Mouse (Mus musculus) midbrain, embryonic 12.5 days (tissue): Measurements from ENCODE around the gene Mettl21c. TPM values are rescaled to one million over a fixed set of nuclear protein-coding genes. Genes with fewer than 3 reads are reported as not detected.
"Not testable (repeated sequence)": the region's sequence is repeated elsewhere in the genome, so short reads cannot be mapped to it uniquely, and the experiment has no call there.

Experiments used
- ATAC-seq: fragments of 200-750 bp; cut with Nextera tagmentation; 2 replicates; pipeline ENCODE4 v1.8.0; 2017; ENCODE audit warnings: low read depth, moderate TSS enrichment, moderate library complexity; ENCODE audit not compliant: low FRiP score
- H3K27ac ChIP-seq: fragments of 300-500 bp; sonication (generic); replicated peaks from 2 replicates; pipeline ENCODE4 v1.5.1; 2016; ENCODE audit warnings: mild to moderate bottlenecking
- H3K27me3 ChIP-seq: fragments of 300-500 bp; sonication (generic); 2 replicates; pipeline ENCODE4 v1.6.1; 2016; ENCODE audit warnings: mild to moderate bottlenecking
- H3K36me3 ChIP-seq: fragments of 300-500 bp; sonication (generic); 2 replicates; pipeline ENCODE4 v1.6.1; 2016
- H3K4me1 ChIP-seq: fragments of 300-500 bp; sonication (generic); 2 replicates; pipeline ENCODE4 v1.6.1; 2016
- H3K4me2 ChIP-seq: fragments of 300-500 bp; sonication (generic); replicated peaks from 2 replicates; pipeline ENCODE4 v1.6.1; 2016; ENCODE audit warnings: mild to moderate bottlenecking, moderate library complexity
- H3K4me3 ChIP-seq: fragments of 300-500 bp; sonication (generic); 2 replicates; pipeline ENCODE4 v1.5.1; 2016; ENCODE audit warnings: mild to moderate bottlenecking
- H3K9ac ChIP-seq: fragments of 300-500 bp; sonication (generic); replicated peaks from 2 replicates; pipeline ENCODE4 v1.6.1; 2016; ENCODE audit warnings: mild to moderate bottlenecking, moderate library complexity
- H3K9me3 ChIP-seq: fragments of 300-500 bp; sonication (generic); 2 replicates; pipeline ENCODE4 v1.6.1; 2016; ENCODE audit warnings: mild to moderate bottlenecking
- WGBS: fragments of 180-500 bp; shearing (Covaris S2); methylation state at CpG from one replicate; pipeline ENCODE4 v1.1.7; 2016; 5-methylcytosine and 5-hydroxymethylcytosine counted together
- polyA plus RNA-seq: library from polyadenylated mRNA; unstranded; fragments of >200 nt; fragmentation: Nextera tagmentation; extraction: Ambion mirVana; gene quantifications from 2 replicates; pipeline ENCODE4 v1.2.1, GENCODE M21; 2016

Gene Mettl21c
- polyA plus RNA-seq, result 0.88 and 1.0 TPM in 2 replicates

DNA sequence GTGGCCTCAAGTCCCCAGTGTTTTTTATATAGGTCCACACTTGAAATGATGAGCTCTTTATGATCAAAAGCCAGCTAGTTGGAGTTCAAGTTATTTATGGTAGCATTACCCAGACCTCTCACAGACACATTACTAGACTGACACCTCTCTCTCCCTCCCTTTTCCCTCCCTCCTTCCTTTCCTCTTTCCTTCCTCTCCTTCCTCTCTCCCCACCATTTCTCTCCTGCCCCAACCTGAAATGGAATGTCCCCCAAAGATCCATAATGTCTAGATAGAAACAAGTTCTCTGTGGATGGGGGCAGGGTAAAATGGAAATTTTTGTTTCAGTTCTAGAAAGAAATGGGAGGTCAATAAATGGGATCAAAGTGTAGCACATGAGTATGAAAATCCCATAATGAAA, at the start of gene Mettl21c:
TSS of gene Mettl21c (minus strand) at position 101 of the 400 bp plus-strand sequence.
- no peak for ATAC-seq
- H3K9ac ChIP-seq, result no peak within 1 kb of the TSS
- no peak within 1 kb of the TSS for H3K4me2 ChIP-seq

DNA sequence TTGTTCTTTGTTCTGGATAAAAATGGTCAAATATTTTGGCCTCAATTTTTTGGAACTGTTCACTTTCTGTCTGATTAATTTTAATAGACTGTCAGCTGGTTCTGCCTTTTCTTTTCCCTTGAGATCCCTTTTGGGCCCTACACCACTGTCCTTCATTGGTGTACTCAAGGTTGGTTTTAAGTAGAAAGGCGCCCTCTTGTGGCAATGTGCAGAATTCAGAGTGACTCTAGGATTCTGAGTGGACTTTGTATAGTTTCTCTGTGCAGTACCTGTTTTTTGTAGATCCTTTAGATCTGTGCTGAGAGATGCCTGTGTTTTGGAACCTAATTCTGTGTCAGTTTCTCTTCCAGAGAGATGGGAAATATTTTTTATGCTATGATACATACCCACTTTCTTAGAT, 44.8 kb upstream of the Mettl21c start:
- Histone ChIP-seq H3K27me3 (no peaks in the 10 kb centered on the region), H3K9ac (no peak overlapping the region), H3K27ac (no peak overlapping the region), H3K4me3 (no peak overlapping the region), H3K4me2 (no peak overlapping the region), H3K4me1 (no peaks in the 10 kb centered on the region), H3K36me3 (no peaks in the 10 kb centered on the region), H3K9me3 (no peaks in the 10 kb centered on the region)
- no peak for ATAC-seq
- WGBS, result 0% methylated on average over 1 of the region's 1 CpGs

More for the DNA sequence above, at the start of gene Mettl21c:
- Histone ChIP-seq H3K27ac (no peak within 1 kb of the TSS), H3K9me3 (no peaks in the 10 kb centered on the region), H3K27me3 (no peaks in the 10 kb centered on the region), H3K4me3 (no peak within 1 kb of the TSS), H3K36me3 (no peaks in the 10 kb centered on the region), H3K4me1 (no peaks in the 10 kb centered on the region)

DNA sequence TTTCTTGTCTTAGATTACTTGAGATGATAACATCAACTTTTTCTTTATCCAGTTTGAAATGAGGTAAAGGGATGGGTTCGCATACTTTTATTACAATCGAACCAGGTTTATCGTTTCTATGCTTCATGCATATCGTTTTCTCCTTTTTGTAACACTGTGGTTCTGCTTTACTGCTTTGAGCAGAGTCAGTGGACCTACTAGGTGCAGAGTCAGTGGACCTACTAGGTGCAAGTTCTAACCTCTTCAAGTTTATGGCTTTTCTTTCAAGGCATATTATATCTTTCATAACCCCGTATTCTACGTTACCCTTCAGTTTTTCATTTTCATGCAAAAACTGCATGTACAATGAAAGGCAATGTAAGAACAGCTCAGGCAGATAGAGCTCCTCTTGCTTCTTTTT, 43.6 kb upstream of the Mettl21c start:
- no peaks in the 10 kb centered on the region for H3K36me3 ChIP-seq
- H3K4me2 ChIP-seq, result no peak overlapping the region
- H3K4me1 ChIP-seq, result no peaks in the 10 kb centered on the region
- H3K4me3 ChIP-seq, result no peak overlapping the region
- WGBS, result 98% methylated on average over 6 of the region's 6 CpGs
- no peaks in the 10 kb centered on the region for H3K27me3 ChIP-seq
- no peak overlapping the region for H3K9ac ChIP-seq
- no peak for ATAC-seq
- H3K9me3 ChIP-seq, result no peaks in the 10 kb centered on the region
- no peak overlapping the region for H3K27ac ChIP-seq

DNA sequence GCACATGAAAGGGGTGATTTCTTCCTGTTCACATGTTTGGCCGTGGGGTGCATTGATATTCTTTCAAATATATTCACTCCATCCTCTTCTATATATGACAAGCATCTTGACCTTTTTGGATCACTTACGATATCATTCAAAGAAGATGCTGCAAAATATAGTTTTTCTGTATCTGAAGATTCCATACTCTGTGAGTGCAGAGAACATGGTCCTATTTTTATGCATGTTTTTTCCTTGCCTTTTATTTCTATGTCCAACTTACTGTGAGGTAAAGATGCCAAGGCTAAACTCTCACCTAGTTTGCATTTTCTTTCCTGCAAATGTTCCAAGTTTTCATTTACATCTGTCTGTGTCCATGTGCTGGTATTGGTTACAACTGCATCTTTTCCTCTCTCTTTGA, 42.0 kb upstream of the Mettl21c start, which contains the start of gene Gm8251:
TSS of gene Gm8251 (minus strand) at position 101 of the 400 bp plus-strand sequence.
- Histone ChIP-seq H3K27me3 (no peaks in the 10 kb centered on the region), H3K36me3 (no peaks in the 10 kb centered on the region), H3K4me3 (no peak within 1 kb of the TSS), H3K9ac (no peak within 1 kb of the TSS), H3K27ac (no peak within 1 kb of the TSS), H3K4me2 (no peak within 1 kb of the TSS), H3K4me1 (no peaks in the 10 kb centered on the region), H3K9me3 (no peaks in the 10 kb centered on the region)
- no peak for ATAC-seq
- WGBS, result 96% methylated on average over 2 of the region's 2 CpGs

DNA sequence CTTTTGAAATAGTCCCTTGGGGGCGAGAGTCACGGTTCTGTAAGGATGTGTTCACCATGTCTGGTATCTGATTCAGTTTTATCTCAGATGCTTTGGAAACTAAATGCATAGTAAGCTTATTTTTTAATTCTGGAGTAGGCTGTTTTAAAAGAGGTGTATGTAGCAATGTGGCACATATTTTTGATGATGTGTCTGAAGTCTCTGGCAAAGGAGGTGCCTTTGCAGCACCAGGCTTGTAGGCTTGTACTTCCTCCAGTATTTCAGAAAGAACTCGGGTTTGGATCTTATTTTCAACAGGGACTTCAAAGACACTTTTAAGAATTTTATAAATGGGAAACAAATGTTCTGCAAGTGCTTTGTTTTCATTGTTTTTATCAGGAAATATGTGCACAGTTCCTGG, 38.0 kb upstream of the Mettl21c start:
- H3K4me3 ChIP-seq, result no peak overlapping the region
- no peaks in the 10 kb centered on the region for H3K9me3 ChIP-seq
- H3K4me1 ChIP-seq, result no peaks in the 10 kb centered on the region
- no peaks in the 10 kb centered on the region for H3K27me3 ChIP-seq
- no peak for ATAC-seq
- no peak overlapping the region for H3K27ac ChIP-seq
- no peak overlapping the region for H3K9ac ChIP-seq
- H3K36me3 ChIP-seq, result no peaks in the 10 kb centered on the region
- WGBS, result 86% methylated on average over 3 of the region's 3 CpGs
- H3K4me2 ChIP-seq, result no peak overlapping the region

DNA sequence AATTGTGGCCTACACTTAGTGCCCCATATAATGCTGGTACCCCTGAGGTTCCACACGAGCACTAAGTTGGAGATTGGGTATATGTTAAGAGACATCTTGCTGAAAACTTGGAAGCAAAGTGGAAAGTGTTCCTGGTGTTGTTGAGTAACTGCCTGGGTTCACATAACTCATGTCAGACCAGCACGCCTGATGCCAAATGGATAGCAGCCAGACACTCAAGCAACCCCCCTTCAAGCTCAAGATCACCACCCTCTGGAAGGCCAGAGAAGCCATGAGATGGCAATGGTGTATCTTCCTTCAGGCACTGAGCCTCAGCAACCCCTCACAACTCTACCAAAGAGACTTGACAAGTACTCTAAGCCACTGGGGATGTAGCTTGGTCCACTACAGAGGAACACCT, 26.7 kb upstream of the Mettl21c start:
- H3K27ac ChIP-seq, result no peak overlapping the region
- H3K4me1 ChIP-seq, result 0 out of 2 replicates have a peak, but pooled peaks cover 5% of the 10 kb centered on the region
- no peaks in the 10 kb centered on the region for H3K9me3 ChIP-seq
- 89% methylated on average over 2 of the region's 2 CpGs for WGBS
- ATAC-seq, result no peak
- no peaks in the 10 kb centered on the region for H3K27me3 ChIP-seq
- H3K4me2 ChIP-seq, result no peak overlapping the region
- H3K36me3 ChIP-seq, result no peaks in the 10 kb centered on the region
- no peak overlapping the region for H3K9ac ChIP-seq
- no peak overlapping the region for H3K4me3 ChIP-seq

DNA sequence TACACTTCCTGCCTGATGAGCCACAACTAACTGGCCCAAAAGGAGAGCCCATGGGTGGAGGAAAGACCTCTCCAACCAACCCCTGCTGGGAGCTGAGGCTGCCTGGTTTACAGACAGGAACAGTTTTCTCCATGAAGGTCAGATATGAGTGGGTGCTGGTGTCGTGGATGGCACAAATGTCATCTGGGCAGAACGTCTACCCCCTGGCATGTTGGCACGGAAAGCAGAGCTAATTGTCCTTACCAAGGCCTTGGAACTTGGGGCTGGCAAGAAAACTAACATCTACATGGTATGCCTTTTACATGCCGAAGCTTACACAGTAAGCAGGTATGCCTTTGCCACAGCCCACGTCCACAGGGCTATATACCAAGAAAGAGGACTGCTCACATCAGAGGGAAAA, 25.9 kb upstream of the Mettl21c start:
- H3K27ac ChIP-seq, H3K4me3 ChIP-seq, H3K4me2 ChIP-seq, H3K27me3 ChIP-seq, H3K4me1 ChIP-seq, H3K9ac ChIP-seq, ATAC-seq, H3K36me3 ChIP-seq, H3K9me3 ChIP-seq: not testable (repeated sequence)
- 90% methylated on average over 5 of the region's 5 CpGs for WGBS

DNA sequence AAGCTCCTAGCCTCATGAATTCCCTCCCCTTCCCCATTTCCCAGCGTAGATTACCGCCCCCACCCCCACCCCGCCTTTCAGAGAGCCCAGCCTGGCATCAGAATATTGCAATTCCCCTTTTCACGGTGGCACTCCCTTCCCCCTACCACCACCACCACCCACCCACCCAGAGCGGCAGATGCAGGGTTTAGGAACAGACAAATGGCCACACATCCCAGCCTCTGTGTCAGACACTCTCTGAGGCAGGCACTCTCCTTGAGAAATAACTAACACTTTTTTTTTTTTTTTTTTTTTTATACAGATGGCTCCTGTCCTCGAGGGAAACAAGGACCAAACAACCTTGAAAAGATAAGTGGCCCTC, 22.7 kb upstream of the Mettl21c start:
- Histone ChIP-seq H3K4me2 (peak overlapping the region; percentile 69), H3K36me3 (no peaks in the 10 kb centered on the region), H3K27me3 (no peaks in the 10 kb centered on the region), H3K27ac (no peak overlapping the region), H3K4me1 (0 out of 2 replicates have a peak, but pooled peaks cover 5% of the 10 kb centered on the region), H3K9ac (peak overlapping the region; percentile 53), H3K4me3 (peak overlapping the region; percentile 45), H3K9me3 (no peaks in the 10 kb centered on the region)
- 1% methylated on average over 6 of the region's 6 CpGs for WGBS
- ATAC-seq, result peak; percentile 75

DNA sequence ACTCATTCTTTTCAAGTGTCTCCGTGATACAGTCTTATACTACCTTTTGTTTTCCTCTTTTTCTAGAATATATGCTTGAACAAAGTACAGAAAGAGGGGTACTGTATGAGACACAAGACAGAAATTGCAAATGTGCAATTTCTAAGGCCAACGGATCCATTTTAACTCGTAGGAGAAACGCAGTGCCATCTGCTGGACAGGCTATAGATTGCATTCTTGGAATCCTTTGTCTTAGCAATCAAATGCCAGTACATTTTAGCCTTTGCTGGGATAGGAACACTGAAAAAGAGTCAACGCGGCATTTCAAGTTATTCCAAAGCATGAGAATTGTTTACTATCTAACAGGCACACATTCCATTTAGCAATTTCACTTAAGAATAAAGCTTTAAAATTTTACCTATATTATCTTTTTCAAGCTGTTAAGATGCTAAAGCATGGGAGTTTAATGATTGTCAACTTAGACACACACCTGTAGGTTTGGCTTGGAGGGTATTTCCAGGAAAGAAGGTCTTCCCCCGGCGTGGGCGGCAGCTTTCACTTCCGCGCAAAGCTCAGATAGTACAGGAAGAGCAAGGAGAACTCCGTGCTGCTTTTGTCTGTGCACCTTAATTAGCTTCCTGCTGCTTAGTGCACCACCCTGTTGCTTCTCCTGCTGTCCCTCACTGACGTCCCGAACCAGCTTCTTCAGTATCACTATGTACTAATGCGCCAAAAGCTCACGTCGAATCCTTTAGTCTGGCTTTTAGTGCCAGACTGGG, 22.1 kb upstream of the Mettl21c start:
- Histone ChIP-seq H3K27ac (no peak overlapping the region), H3K36me3 (no peaks in the 10 kb centered on the region), H3K4me2 (peak overlapping the region; percentile 69), H3K4me1 (0 out of 2 replicates have a peak, but pooled peaks cover 5% of the 10 kb centered on the region), H3K9ac (peak overlapping the region; percentile 53), H3K4me3 (peak overlapping the region; percentile 45), H3K27me3 (no peaks in the 10 kb centered on the region), H3K9me3 (no peaks in the 10 kb centered on the region)
- ATAC-seq, result peak; percentile 79
- WGBS, result 3% methylated on average over 17 of the region's 17 CpGs

DNA sequence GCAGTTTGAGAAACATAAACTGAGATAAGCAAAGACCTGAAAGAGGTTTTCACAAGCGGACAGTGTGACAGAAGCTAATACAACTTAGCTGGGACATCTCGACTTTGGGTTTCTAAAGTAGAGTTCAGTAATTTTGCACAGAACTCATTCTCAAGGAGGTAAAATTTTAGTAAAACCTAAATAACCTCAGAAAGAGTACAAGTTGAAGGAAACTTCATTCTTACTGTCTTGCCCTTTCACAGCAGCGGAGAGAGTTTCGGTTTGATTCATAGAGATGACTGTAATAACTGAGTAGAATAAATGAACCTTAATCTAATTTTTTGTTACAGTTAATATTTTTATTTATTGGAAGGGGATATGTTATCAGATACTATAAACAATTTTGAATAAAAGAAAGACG, 13.1 kb upstream of the Mettl21c start:
- H3K9ac ChIP-seq, result no peak overlapping the region
- no peaks in the 10 kb centered on the region for H3K9me3 ChIP-seq
- no peaks in the 10 kb centered on the region for H3K27me3 ChIP-seq
- no peaks in the 10 kb centered on the region for H3K4me1 ChIP-seq
- H3K27ac ChIP-seq, result no peak overlapping the region
- H3K4me2 ChIP-seq, result no peak overlapping the region
- no peak overlapping the region for H3K4me3 ChIP-seq
- H3K36me3 ChIP-seq, result no peaks in the 10 kb centered on the region
- WGBS, result 90% methylated on average over 5 of the region's 5 CpGs
- ATAC-seq, result no peak

DNA sequence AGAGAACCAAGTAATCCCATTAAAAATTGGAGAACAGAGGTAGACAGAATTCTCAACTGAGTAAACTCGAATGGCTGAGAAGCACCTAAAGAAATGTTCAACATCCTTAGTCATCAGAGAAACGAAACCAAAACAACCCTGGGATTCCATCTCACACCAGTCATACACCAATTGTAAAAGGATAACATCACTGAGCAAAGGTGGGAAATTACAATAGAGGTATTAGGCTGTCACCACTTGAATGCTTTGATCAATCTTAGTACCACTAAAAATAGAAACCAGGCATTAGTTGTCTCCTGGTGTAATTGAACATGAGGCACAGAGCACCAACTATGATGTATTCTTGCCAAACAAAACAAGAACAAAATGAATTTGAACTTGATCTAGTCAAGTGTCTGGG, 12.4 kb upstream of the Mettl21c start:
- no peak for ATAC-seq
- H3K9ac ChIP-seq, result no peak overlapping the region
- no peaks in the 10 kb centered on the region for H3K27me3 ChIP-seq
- 80% methylated on average over 2 of the region's 2 CpGs for WGBS
- H3K4me3 ChIP-seq, result no peak overlapping the region
- H3K4me2 ChIP-seq, result no peak overlapping the region
- no peaks in the 10 kb centered on the region for H3K4me1 ChIP-seq
- H3K27ac ChIP-seq, result no peak overlapping the region
- no peaks in the 10 kb centered on the region for H3K36me3 ChIP-seq
- no peaks in the 10 kb centered on the region for H3K9me3 ChIP-seq

DNA sequence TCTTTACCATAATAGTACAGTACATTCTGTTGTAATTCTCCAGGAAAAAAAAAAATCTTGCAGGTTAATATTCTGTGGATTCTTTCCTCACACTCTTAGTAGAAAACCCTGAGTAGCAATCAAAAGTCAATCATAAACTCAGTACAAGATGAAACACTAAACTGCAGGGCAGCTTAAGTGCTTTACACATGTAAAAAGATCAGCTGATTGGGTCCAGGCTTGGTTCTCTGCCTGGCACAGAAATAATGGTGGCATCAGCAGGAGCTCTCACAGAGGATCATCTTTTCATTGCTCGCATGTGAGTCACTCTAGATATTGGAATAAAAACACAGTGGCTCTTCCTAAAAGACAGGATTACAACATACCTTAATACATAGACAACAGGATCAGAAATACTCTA, 7.8 kb upstream of the Mettl21c start:
- no peak for ATAC-seq
- no peak overlapping the region for H3K4me2 ChIP-seq
- no peaks in the 10 kb centered on the region for H3K27me3 ChIP-seq
- no peak overlapping the region for H3K9ac ChIP-seq
- no peaks in the 10 kb centered on the region for H3K4me1 ChIP-seq
- WGBS, result 76% methylated on average over 1 of the region's 1 CpGs
- no peaks in the 10 kb centered on the region for H3K9me3 ChIP-seq
- no peak overlapping the region for H3K27ac ChIP-seq
- no peaks in the 10 kb centered on the region for H3K36me3 ChIP-seq
- no peak overlapping the region for H3K4me3 ChIP-seq

DNA sequence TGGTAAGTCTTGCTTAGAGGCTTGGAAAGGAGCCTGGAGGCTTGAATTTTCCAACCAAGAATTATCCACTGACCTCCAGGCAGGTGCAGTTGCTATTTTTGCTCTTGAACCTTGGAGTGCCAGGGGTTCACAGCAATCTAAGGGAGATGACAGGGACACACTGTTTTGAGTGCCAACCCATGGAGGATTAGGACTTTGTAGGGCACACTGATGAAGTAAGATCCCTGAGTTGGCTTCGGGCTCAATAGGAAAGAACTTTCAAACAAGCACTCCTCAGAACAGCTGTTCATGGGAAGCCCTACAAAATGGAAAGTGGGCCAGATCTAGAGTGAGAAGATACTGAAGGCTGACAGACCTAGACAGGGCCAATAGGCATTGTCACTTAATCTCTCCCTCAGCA, 2.8 kb upstream of the Mettl21c start:
- Histone ChIP-seq H3K4me3 (no peak overlapping the region), H3K9me3 (no peaks in the 10 kb centered on the region), H3K9ac (no peak overlapping the region), H3K4me2 (no peak overlapping the region), H3K4me1 (no peaks in the 10 kb centered on the region), H3K27me3 (no peaks in the 10 kb centered on the region), H3K36me3 (no peaks in the 10 kb centered on the region), H3K27ac (no peak overlapping the region)
- no peak for ATAC-seq
- 83% methylated on average over 1 of the region's 1 CpGs for WGBS
